Mouse (Mus musculus) lung, postnatal 25 days (tissue): Measurements from ENCODE around the gene Rsu1.
"Not testable (repeated sequence)": the region's sequence is repeated elsewhere in the genome, so short reads cannot be mapped to it uniquely, and the experiment has no call there.

ENCODE experiments used
- DNase-seq: peaks from one replicate; pipeline ENCODE4 v3.0.0; 2022; ENCODE audit warnings: low spot score

Gene Rsu1

DNA sequence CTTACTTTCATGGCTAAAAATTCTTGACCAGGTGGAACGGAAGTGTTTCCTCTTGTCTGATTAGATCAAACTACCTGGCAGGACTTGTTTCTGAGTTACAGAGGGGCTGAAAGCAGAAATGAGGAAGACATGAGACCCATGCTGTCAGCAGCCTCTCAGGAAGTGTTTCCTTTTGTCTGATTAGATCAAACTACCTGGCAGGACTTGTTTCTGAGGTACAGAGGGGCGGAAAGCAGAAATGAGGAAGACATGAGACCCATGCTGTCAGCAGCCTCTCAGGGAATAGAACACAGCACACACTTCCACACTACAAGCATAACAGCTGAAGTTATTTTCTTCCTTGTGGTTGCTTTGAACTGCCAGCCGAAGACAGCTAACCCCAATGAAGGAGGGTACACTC, 46.7 kb downstream of the Rsu1 start:
- DNase-seq, result no peak

DNA sequence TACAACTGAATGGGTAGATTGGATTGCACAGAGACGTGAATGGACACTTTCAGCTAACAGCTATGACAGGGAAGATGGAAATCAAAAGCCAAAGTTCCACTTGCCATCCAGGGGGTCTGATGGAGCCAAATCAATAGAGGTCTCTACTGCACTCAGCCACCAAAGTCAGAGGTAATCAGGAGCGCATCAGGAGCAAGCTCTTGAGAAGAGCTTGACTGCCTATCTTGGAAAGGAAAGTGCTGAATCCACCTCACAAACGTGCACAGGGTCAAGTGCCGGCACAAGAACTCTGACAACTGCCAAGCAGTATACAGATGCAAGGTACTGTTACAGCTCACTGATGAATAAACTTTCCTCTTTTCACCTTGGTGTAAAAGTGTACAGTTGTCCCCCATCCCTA, 47.8 kb downstream of the Rsu1 start:
- DNase-seq, result no peak

DNA sequence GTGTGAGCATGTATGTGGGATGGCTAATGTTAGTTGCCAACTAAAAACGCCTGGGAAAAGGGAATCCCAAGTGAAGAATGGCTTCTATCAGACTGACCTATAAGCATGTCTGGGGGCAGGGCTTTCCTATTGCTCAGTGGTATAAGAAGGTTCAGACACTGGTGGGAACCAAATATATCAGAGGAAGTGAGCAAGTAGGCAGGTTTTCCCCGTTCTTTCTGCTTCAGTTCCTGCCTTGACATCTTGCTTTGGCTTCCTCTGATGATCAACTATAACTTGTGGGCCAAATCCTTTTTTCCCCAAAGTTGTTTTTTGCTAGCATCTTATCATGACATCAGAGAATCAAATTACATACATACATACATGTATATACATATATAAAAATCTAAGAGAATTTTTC, 51.1 kb downstream of the Rsu1 start:
- DNase-seq, result no peak

DNA sequence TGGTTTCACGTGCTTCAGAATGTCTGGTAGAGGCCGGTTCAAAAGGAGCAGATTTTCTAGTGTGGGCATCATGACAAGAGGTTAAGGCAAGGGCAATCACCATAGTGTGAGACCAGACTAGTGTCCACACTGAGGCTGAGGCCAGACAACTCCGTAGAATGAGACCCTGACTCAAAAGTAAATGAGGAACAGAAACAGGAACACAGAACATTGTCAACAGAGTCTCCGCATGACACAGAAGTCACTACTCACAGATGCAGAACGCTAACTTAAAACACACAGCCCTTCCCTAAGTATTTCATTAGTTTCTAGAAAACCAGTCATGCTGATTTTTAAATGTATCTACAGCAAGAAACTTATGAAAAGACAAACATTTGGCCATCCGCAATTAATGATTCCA, 53.1 kb downstream of the Rsu1 start:
- no peak for DNase-seq

GRCm38 (mm10) chr2:13206825-13207224, 64.4 kb downstream of the Rsu1 start:
- no peak for DNase-seq

GRCm38 (mm10) chr2:13206367-13206766, 64.8 kb downstream of the Rsu1 start:
- peak; percentile 69 for DNase-seq

DNA sequence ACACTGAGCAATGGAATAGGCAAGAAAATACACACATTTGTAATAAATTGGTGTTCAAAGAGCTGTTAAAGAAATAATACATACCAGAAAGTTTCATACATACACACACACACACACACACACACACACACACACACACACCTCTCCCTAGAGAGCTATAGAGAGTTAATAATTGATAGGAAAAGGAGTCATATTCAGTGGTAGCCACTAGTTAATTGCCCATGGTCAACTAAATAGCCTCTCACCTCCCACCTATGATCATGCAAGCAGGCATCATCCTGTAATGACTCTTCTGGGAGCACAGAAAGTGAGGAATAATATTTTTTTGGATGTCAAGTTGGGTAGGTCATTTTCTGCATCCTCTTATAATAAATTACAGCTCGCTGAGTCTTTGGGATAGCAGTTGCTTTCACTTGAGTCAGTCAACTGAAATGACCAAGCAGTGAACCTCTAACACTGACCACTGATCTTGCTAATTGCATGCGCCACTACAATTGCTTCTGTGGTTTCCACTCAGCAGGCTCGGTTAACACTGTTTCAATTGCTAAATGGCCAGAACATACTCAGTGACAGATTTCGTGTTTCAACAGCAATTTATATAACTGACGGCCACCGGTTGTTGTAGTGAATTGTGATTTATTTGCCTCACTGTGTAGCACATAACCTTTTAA, 68.3 kb downstream of the Rsu1 start:
- DNase-seq, result no peak

DNA sequence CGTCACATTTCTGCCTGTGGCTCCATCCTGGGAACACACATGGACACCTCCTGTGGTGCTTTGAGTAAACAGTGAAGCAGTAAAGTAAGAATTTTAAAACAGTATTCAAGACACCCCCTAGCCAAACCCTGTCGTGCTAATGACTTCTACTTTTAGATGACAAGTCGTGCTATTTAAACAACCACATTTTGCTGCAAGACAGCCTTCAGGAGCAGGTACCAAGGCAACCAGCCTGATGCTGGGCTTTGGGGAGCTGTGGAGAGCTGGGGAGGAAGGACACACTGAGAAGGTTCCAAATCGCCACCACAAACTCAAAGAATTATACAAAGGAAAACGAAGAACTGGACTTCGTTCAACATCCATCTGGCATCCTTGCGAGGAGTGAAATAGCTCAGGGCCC, 71.5 kb downstream of the Rsu1 start:
- DNase-seq, result no peak

GRCm38 (mm10) chr2:13199033-13199432, 72.2 kb downstream of the Rsu1 start:
- DNase-seq, result no peak

GRCm38 (mm10) chr2:13195540-13195939, 75.7 kb downstream of the Rsu1 start:
- DNase-seq, result no peak

GRCm38 (mm10) chr2:13192157-13192556, 79.1 kb downstream of the Rsu1 start:
- no peak for DNase-seq

- DNase-seq, result no peak
Observed at GRCm38 (mm10) chr2:13190767-13191166, 80.4 kb downstream of the Rsu1 start.

DNA sequence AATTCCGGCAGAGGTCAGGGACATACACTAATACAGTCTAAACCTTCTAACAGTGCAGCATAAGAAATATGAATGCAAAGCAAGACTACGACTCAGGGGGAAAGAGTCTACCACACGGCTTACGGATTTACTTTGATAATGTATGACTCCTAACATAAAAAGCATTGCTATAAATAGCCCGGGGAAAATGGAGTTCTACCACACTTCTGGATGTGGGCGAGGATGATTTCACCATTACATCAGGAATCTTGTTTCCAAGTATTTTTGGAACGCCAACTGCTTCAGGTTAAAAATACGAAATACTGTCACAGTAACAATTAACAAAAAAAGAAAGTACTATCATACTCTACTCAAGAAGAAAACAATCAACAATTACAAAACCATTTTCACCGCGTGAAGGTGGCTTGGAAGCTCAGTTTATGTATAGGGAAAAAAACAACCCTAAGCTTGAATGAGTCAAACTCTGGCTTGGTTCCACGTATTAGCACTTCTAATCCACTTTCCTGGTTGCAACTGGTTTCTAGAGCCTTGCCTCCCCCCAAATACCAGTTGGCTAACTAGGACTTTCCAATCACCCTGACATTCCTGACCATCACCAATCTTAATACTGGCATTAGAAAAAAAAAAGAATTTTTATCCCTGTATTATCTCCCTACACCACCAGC, 82.3 kb downstream of the Rsu1 start:
- DNase-seq, result no peak

GRCm38 (mm10) chr2:13183124-13183523, 88.1 kb downstream of the Rsu1 start:
- DNase-seq, result no peak

DNA sequence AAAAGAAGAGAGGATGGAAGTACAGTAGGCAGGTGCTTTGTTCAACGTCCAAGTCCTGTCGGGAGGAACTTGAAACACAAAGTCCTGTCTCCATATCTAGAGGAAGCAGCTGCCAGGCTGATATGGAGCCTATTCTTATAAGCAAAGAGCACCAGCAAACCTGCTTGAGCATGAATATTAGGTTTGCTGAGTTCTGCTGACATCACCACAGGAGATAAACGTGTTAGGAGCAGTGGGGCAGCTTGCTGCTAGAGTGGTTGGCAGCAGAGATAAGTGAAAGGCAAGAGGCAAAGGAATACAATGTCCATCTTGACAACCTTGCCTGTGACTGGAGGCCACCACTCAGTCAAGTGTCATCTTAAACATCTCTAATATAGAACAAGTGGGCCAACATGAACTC, 89.3 kb downstream of the Rsu1 start:
- DNase-seq, result not testable (repeated sequence)

DNA sequence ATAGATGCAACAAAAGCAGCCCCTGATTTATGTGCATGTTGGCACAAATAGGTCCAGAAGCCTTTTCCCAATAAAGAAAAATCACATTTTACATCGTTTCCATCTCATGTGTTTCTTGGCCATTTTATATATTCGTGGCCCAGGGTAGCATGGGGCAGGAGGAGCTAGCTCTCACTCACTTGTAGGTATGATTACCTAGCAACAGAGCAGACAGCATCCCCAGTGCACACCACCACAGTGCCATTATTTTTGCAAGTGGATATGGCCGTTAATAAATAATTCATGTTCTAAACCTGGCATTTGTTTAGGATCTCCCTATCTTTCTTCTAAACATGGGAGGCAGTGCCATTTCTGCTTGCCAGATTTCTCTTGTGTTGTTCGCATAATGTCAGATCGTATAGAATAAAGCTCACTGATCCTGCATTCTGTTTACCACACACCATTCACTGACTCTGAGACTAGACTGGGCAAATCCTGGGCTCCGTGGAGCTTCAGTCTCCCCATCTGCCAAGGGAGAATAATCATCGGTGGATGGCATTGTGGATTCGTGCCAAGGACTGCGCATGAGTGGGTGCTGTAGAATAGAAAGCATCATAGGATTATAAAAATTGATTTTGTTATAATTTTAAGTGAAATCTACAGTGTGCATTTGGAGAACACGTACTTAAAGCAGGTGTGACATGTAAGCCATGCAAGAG, 93.4 kb downstream of the Rsu1 start:
- DNase-seq, result no peak

DNA sequence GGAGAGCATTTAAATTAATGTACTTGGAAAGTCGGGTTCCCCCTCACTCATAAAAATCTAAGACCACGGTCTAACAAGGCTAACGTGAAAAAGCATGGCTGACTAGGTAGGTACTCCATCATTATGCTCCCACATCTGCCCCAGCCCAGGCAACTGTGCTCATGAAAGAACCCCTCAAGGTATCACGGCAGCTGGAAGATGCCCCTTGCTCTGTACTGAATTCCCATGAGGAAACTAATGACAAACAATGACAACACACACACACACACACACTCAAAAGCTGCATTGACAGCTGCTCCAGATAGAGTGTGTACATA, 95.0 kb downstream of the Rsu1 start:
- DNase-seq, result no peak

- no peak for DNase-seq
Observed at GRCm38 (mm10) chr2:13175536-13176303, 95.5 kb downstream of the Rsu1 start.

- DNase-seq, result no peak
Observed at GRCm38 (mm10) chr2:13174461-13174860, 96.8 kb downstream of the Rsu1 start.

DNA sequence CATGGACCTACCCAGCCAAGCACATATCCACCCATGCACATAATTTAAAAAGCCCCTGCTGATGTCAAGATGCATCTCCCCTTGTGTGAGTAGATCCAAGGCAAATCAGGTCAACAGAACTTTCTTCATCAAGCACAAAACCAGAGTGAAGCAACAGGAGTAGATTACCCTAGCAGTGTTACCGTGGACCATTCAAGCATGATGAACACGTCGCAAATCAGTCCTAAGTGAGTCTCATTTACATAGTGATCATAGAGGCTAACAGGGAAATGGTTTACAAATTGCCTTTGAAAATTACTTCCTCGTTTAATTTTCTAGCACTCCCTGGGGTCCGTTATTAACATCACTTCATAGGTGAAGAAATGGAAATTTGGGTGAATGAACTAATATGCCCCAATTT, 100.6 kb downstream of the Rsu1 start:
- DNase-seq, result no peak

DNA sequence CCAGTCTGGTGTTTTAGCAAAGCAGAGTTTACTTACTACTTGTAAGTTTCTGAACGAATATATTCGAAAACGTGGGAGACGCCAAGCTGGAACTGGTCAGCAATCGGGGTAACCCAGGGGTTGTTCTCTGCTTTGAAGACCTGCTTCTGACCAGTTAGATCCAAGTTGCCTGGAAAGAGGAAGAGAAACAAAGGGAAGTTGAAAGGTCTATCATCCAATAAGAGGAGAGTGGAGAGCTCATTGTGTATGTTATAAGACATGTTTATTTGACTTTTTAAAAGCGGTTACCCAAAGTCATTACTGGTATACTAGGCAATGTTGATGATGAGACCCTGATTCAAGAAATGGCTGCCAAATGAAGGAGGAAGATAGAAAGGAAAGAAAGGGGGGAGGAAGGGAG, 101.3 kb downstream of the Rsu1 start:
- DNase-seq, result no peak

DNA sequence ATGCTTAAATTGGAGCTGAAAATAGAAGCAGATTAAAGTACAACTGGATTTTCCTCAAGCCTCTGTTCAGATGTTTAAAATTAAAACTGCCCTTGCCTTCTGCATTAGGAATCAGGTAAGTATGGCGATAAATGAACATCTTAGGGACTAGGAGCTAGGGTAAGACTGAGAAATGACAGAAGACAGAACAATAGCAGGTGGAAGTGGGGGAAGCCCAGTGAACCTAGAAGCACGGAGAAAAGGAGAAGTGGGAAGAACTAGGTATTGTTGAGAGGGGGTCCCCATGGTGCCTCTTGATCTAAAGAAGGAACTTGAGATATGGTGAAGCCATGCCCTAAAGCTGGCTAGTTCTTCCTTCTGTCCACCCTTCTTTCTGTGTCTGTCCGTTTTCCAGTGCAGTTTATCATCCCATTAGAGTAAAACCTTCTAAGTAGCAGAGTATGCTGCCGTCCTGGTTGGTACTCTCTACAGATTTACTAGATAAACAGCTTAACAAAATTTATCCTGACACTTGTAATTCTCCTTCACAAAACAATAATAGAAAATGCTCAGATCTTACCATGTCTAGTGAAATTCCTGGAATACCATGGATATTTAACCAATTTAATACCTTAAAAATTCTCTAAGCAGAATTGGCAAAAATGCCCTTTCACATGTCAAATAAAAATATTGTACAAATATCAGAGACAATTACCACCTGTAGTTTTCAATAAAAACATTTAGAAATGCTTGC, 101.9 kb downstream of the Rsu1 start:
- no peak for DNase-seq
